In genomic region chr4:116731077-116731476, GRCm38 (mm10) we compare ENCODE assay signal across 24 mouse cellular contexts. TPM values are rescaled to one million over a fixed set of nuclear protein-coding genes. Genes with fewer than 3 reads are reported as not detected.
DNase-seq lines count a peak whose midpoint lies in the region; ATAC-seq and TF ChIP-seq lines count a peak whose summit lies in the region.
"Had no signal": no experiment of that assay in that cellular context is flagged by ENCODE, and none has a peak within 500 bp of the region (broad histone marks: within the 10 kb centered on the region; RNA-seq: fewer than 3 reads in every experiment).

No protein-coding gene starts in this region.

- peaks cover 6% of the 10 kb centered on the region for H3K4me1 ChIP-seq in heart, embryonic 13.5 days
- H3K4me1 ChIP-seq in heart, embryonic 10.5 days: peaks cover 6% of the 10 kb centered on the region; the same call in 1 of the 2 replicates
- peaks cover 1% of the 10 kb centered on the region for H3K4me1 ChIP-seq in ES-Bruce4 (ENCODE audit: control insufficient read depth, insufficient read depth, low read length)
- peaks cover 23% of the 10 kb centered on the region for H3K4me1 ChIP-seq in small intestine, adult 2 months (ENCODE audit: control insufficient read depth, insufficient read depth, insufficient read length, low read length)
- H3K4me1 ChIP-seq: embryonic facial prominence, embryonic 15.5 days; forebrain, embryonic 10.5 days; forebrain, embryonic 15.5 days; hindbrain, embryonic 12.5 days had no signal

- peak overlapping the region; percentile 31 for H3K4me2 ChIP-seq in heart, embryonic 13.5 days
- H3K4me2 ChIP-seq: embryonic facial prominence, embryonic 15.5 days; forebrain, embryonic 15.5 days; hindbrain, embryonic 12.5 days had no signal

- no peak for ATAC-seq in heart, embryonic 13.5 days (ENCODE audit: extremely low read depth, insufficient number of reproducible peaks, low FRiP score, low TSS enrichment)
- ATAC-seq: forebrain, embryonic 15.5 days; hindbrain, embryonic 16.5 days; inflammation-experienced regulatory T-cells, adult 6 months had no signal

- H3K9me3 ChIP-seq in heart, embryonic 13.5 days: no peaks in the 10 kb centered on the region
- no peaks in the 10 kb centered on the region for H3K9me3 ChIP-seq in heart, embryonic 10.5 days
- no peaks in the 10 kb centered on the region for H3K9me3 ChIP-seq in ES-Bruce4 (replicated peaks; ENCODE audit: control insufficient read depth, insufficient read depth, low read length, poor library complexity, severe bottlenecking)
- H3K9me3 ChIP-seq: embryonic facial prominence, embryonic 15.5 days; forebrain, embryonic 10.5 days; forebrain, embryonic 15.5 days; hindbrain, embryonic 12.5 days had no signal

- no peak for TF ChIP-seq CTCF in ES-Bruce4 (IDR thresholded peaks at IDR 0.05; ENCODE audit: low read depth, low read length)
- TF ChIP-seq CTCF in small intestine, adult 2 months (IDR thresholded peaks at IDR 0.05; ENCODE audit: extremely low read depth, insufficient read length, insufficient replicate concordance, low read depth, low read length): no peak; the same call in 1 of the 2 replicates

- H3K27me3 ChIP-seq in heart, embryonic 13.5 days (replicated peaks): no peaks in the 10 kb centered on the region
- no peaks in the 10 kb centered on the region for H3K27me3 ChIP-seq in heart, embryonic 10.5 days (ENCODE audit: insufficient read depth, poor library complexity, severe bottlenecking)
- H3K27me3 ChIP-seq in ES-Bruce4 (ENCODE audit: control insufficient read depth, insufficient read depth, low read length, poor library complexity, severe bottlenecking): no peaks in the 10 kb centered on the region
- H3K27me3 ChIP-seq in small intestine, adult 2 months (ENCODE audit: control insufficient read depth, insufficient read depth, low read length): no peaks in the 10 kb centered on the region
- H3K27me3 ChIP-seq: CH12.LX; embryonic facial prominence, embryonic 15.5 days; forebrain, embryonic 15.5 days; hindbrain, embryonic 12.5 days had no signal

- no peak for TF ChIP-seq POLR2A in ES-Bruce4 (IDR thresholded peaks at IDR 0.05; ENCODE audit: insufficient read depth, low read length)
- peak; percentile 28; the same call in 1 of the 2 replicates for TF ChIP-seq POLR2A in small intestine, adult 2 months (IDR thresholded peaks at IDR 0.05; ENCODE audit: low read depth, low read length)

- H3K4me3 ChIP-seq in heart, embryonic 13.5 days: no peak overlapping the region
- H3K4me3 ChIP-seq in heart, embryonic 10.5 days: no peak overlapping the region
- peak overlapping the region; percentile 9 for H3K4me3 ChIP-seq in ES-Bruce4 (ENCODE audit: low read depth, low read length)
- H3K4me3 ChIP-seq in small intestine, adult 2 months (ENCODE audit: low read depth, low read length): peak overlapping the region; percentile 32; the same call in 1 of the 2 replicates
- H3K4me3 ChIP-seq: embryonic facial prominence, embryonic 15.5 days; erythroblast, embryonic 14.5 days; forebrain, embryonic 10.5 days; forebrain, embryonic 15.5 days; heart, adult 2 months; hindbrain, embryonic 12.5 days had no signal

- H3K9ac ChIP-seq in heart, embryonic 13.5 days: no peak overlapping the region
- no peak overlapping the region for H3K9ac ChIP-seq in ES-Bruce4 (ENCODE audit: low read depth, poor library complexity, severe bottlenecking)
- H3K9ac ChIP-seq: embryonic facial prominence, embryonic 15.5 days; forebrain, embryonic 15.5 days; hindbrain, embryonic 12.5 days had no signal

- H3K27ac ChIP-seq in heart, embryonic 13.5 days (replicated peaks): no peak overlapping the region
- H3K27ac ChIP-seq in heart, embryonic 10.5 days: no peak overlapping the region
- H3K27ac ChIP-seq in ES-Bruce4 (ENCODE audit: insufficient read depth, low read length): peak overlapping the region; percentile 27; the same call in 1 of the 2 replicates
- H3K27ac ChIP-seq in small intestine, adult 2 months (ENCODE audit: insufficient read depth, low read depth, low read length): peak overlapping the region; percentile 81
- H3K27ac ChIP-seq: embryonic facial prominence, embryonic 15.5 days; forebrain, embryonic 10.5 days; forebrain, embryonic 15.5 days; heart, adult 2 months; hindbrain, embryonic 12.5 days had no signal

- WGBS in heart, embryonic 13.5 days: 38% methylated on average over 9 of the region's 9 CpGs
- 49% methylated on average over 9 of the region's 9 CpGs for WGBS in heart, embryonic 10.5 days
- WGBS in small intestine, adult 2 months: 36% methylated on average over 9 of the region's 9 CpGs

- DNase-seq in heart, embryonic 10.5 days (ENCODE audit: low spot score): no peak
- peak; percentile 47 for DNase-seq in ZHBTc4 (ENCODE audit: low read depth, low spot score)
- DNase-seq in lung, adult 18-20 months: no peak
- DNase-seq in frontal cortex, postnatal 36 days (ENCODE audit: low spot score in 2 of 2): no peak
- DNase-seq: adrenal gland, adult 2 months; adrenal gland, postnatal 25 days; cerebellum, adult 2 months; cerebellum, postnatal 14 days; embryo, embryonic 11 days; gastrocnemius, postnatal 10 days; heart, adult 2 months; heart, postnatal 4 days; kidney, adult 2 months had no signal

- no peak for TF ChIP-seq EP300 in ES-Bruce4 (IDR thresholded peaks at IDR 0.05; ENCODE audit: insufficient read depth, low read depth, low read length)

- H3K36me3 ChIP-seq in heart, embryonic 13.5 days: no peaks in the 10 kb centered on the region
- no peaks in the 10 kb centered on the region for H3K36me3 ChIP-seq in heart, embryonic 10.5 days
- H3K36me3 ChIP-seq in ES-Bruce4 (ENCODE audit: control insufficient read depth, insufficient read depth, low read length, poor library complexity, severe bottlenecking): no peaks in the 10 kb centered on the region
- 0 out of 2 replicates have a peak, but pooled peaks cover 2% of the 10 kb centered on the region for H3K36me3 ChIP-seq in small intestine, adult 2 months (ENCODE audit: control insufficient read depth, insufficient read depth, low read length)
- H3K36me3 ChIP-seq: embryonic facial prominence, embryonic 15.5 days; forebrain, embryonic 10.5 days; forebrain, embryonic 15.5 days; hindbrain, embryonic 12.5 days had no signal

RNA-seq across cellular contexts. Expression of gene Tesk2, which starts 10.3 kb away (rescaled TPM):
- 3.0 and 3.2 TPM in 2 replicates for polyA plus RNA-seq in heart, embryonic 13.5 days (2015; fragmentation: Nextera tagmentation; extraction: Ambion mirVana)
- polyA plus RNA-seq in heart, embryonic 10.5 days (2016; fragmentation: Nextera tagmentation; extraction: Ambion mirVana): 3.2 and 5.1 TPM in 2 replicates
- 20.6 and 21.9 TPM in 2 replicates for polyA plus RNA-seq in ES-Bruce4 (2011; ENCODE audit: insufficient read depth, insufficient read length, low read depth, missing spikeins)
- polyA plus RNA-seq in small intestine, adult 2 months (2012; rRNA removed): 5.5 and 25.6 TPM in 2 replicates

RNA-seq across cellular contexts. Expression of gene Ccdc163, which starts 22.8 kb away (rescaled TPM):
- 17.9 and 20.2 TPM in 2 replicates for polyA plus RNA-seq in heart, embryonic 13.5 days (2015; fragmentation: Nextera tagmentation; extraction: Ambion mirVana)
- 21.2 and 23.2 TPM in 2 replicates for polyA plus RNA-seq in heart, embryonic 10.5 days (2016; fragmentation: Nextera tagmentation; extraction: Ambion mirVana)
- 45.2 and 49.0 TPM in 2 replicates for polyA plus RNA-seq in ES-Bruce4 (2011; ENCODE audit: insufficient read depth, insufficient read length, low read depth, missing spikeins)
- 5.0 and 8.9 TPM in 2 replicates for polyA plus RNA-seq in small intestine, adult 2 months (2012; rRNA removed)

RNA-seq across cellular contexts. Expression of gene Mmachc, which starts 22.9 kb away (rescaled TPM):
- 33.5 and 35.1 TPM in 2 replicates for polyA plus RNA-seq in heart, embryonic 13.5 days (2015; fragmentation: Nextera tagmentation; extraction: Ambion mirVana)
- polyA plus RNA-seq in heart, embryonic 10.5 days (2016; fragmentation: Nextera tagmentation; extraction: Ambion mirVana): 33.6 and 37.0 TPM in 2 replicates
- 35.9 and 36.1 TPM in 2 replicates for polyA plus RNA-seq in ES-Bruce4 (2011; ENCODE audit: insufficient read depth, insufficient read length, low read depth, missing spikeins)
- polyA plus RNA-seq in small intestine, adult 2 months (2012; rRNA removed): 2.0 and 2.1 TPM in 2 replicates

RNA-seq across cellular contexts. Expression of gene Prdx1, which starts 45.7 kb away (rescaled TPM):
- polyA plus RNA-seq in heart, embryonic 13.5 days (2015; fragmentation: Nextera tagmentation; extraction: Ambion mirVana): 967 and 1,034 TPM in 2 replicates
- 1,191 and 1,224 TPM in 2 replicates for polyA plus RNA-seq in heart, embryonic 10.5 days (2016; fragmentation: Nextera tagmentation; extraction: Ambion mirVana)
- polyA plus RNA-seq in ES-Bruce4 (2011; ENCODE audit: insufficient read depth, insufficient read length, low read depth, missing spikeins): 1,922 and 2,187 TPM in 2 replicates
- 40.5 and 74.0 TPM in 2 replicates for polyA plus RNA-seq in small intestine, adult 2 months (2012; rRNA removed)

Comparison
In these comparisons a context has a peak if more than half of its experiments do, and no peak if none do; other contexts are left out.
1. H3K27ac ChIP-seq: peak in ES-Bruce4 (single experiment) and small intestine, adult 2 months (single experiment); none in heart, embryonic 13.5 days (single experiment) and heart, embryonic 10.5 days (single experiment).
2. H3K4me3 ChIP-seq: peak in ES-Bruce4 (single experiment) and small intestine, adult 2 months (single experiment); none in heart, embryonic 13.5 days (single experiment) and heart, embryonic 10.5 days (single experiment).
3. RNA of gene Mmachc, which starts 22.9 kb away (polyA plus RNA-seq): 35.9 to 36.1 TPM in ES-Bruce4, 33.6 to 37.0 TPM in heart, embryonic 10.5 days and 33.5 to 35.1 TPM in heart, embryonic 13.5 days; 2.0 to 2.1 TPM in small intestine, adult 2 months; every median in the first group is over 10 times any median in the second.